Mouse (Mus musculus) gastrocnemius, postnatal 4 days (tissue): Measurements from ENCODE around the gene Gtdc1. TPM values are rescaled to one million over a fixed set of nuclear protein-coding genes. Genes with fewer than 3 reads are reported as not detected.

Source experiments
- DNase-seq, 2 experiments: peaks; one replicate each; pipeline ENCODE4 v3.0.0; 2021 to 2022; ENCODE audit warnings: low spot score in 2 of 2, mixed read lengths in 2 of 2
- total RNA-seq, 2 experiments: library from RNA; stranded (reverse); gene quantifications; 2 replicates each; pipeline ENCODE4 v1.2.3; 2021

Gene Gtdc1
- total RNA-seq, 2 experiments from 2014 or later = 39.2 to 41.0 TPM

GRCm38 (mm10) chr2:44535760-44536159 lies 391.7 kb downstream of the Gtdc1 start:
- DNase-seq = peak in 1 of 2 experiments; percentile 59

GRCm38 (mm10) chr2:44535136-44535675 lies 392.3 kb downstream of the Gtdc1 start:
- DNase-seq = no peak

GRCm38 (mm10) chr2:44526110-44527032 lies 401.1 kb downstream of the Gtdc1 start:
- DNase-seq = no peak

- DNase-seq = no peak
These were observed 402.1 kb downstream of the Gtdc1 start for GRCm38 (mm10) chr2:44525187-44525919.

GRCm38 (mm10) chr2:44519236-44519635 lies 408.2 kb downstream of the Gtdc1 start:
- DNase-seq = no peak

GRCm38 (mm10) chr2:44518085-44518484 lies 409.4 kb downstream of the Gtdc1 start:
- DNase-seq = no peak

Other genes starting within 250 kb of the Gtdc1 start
- 100 to 1,000 TPM; 146 to 156 TPM for gene Zeb2, start 189.7 kb upstream of the Gtdc1 start, total RNA-seq